Mouse (Mus musculus): Measurements from ENCODE around the gene Hikeshi.
A peak's percentile ranks its signal among the peaks of the same experiment; 100 is the strongest.

DNA sequence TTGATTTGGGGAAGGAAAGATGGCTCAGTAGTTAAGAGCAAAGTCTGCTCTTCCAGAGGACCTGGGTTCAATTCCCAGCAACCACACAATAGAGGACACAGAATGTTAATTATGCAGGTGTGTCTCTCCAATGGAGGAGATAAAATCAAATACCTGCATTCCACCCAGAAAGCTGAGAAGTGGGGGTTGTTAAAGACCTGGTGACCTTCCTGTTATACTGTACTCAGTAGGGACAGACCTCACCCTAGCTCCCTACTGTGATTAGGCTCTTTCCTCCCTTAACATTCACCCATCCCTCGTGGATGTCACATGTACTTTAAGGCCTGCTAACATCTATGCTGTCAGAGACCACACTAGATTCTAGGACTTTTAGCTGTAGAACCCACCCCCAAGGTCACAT is 34.6 kb upstream of the Hikeshi start:
- TF ChIP-seq CTCF (conservative IDR thresholded peaks at IDR 0.05; ENCODE audit: low read length) (no peak), NANOG (IDR thresholded peaks at IDR 0.05; ENCODE audit: borderline replicate concordance, low read length) (peak; percentile 73), POU5F1 (IDR thresholded peaks at IDR 0.05; ENCODE audit: borderline replicate concordance, low read length) (0 out of 2 replicates have a peak, but pooled peaks have one; percentile 30)
